Mouse (Mus musculus) kidney, embryonic 15.5 days (tissue): ENCODE data around the gene Dis3l2. TPM values are rescaled to one million over a fixed set of nuclear protein-coding genes. Genes with fewer than 3 reads are reported as not detected.

ENCODE experiments used
- ATAC-seq: fragments of 200-750 bp; cut with Nextera tagmentation; replicated peaks from 2 replicates; pipeline ENCODE4 v1.8.0; 2017; ENCODE audit warnings: moderate TSS enrichment; ENCODE audit not compliant: low FRiP score
- H3K27ac ChIP-seq: fragments of 300-500 bp; sonication (generic); 2 replicates; pipeline ENCODE4 v1.5.1; 2015; ENCODE audit warnings: mild to moderate bottlenecking, inconsistent platforms
- H3K27me3 ChIP-seq: fragments of 300-500 bp; sonication (generic); 2 replicates; pipeline ENCODE4 v1.6.1; 2015; ENCODE audit warnings: inconsistent platforms
- H3K36me3 ChIP-seq: fragments of 300-500 bp; sonication (generic); 2 replicates; pipeline ENCODE4 v1.6.1; 2015; ENCODE audit warnings: inconsistent platforms
- H3K4me1 ChIP-seq: fragments of 300-500 bp; sonication (generic); 2 replicates; pipeline ENCODE4 v1.6.1; 2015; ENCODE audit warnings: inconsistent platforms
- H3K4me2 ChIP-seq: fragments of 300-500 bp; sonication (generic); 2 replicates; pipeline ENCODE4 v1.6.1; 2015; ENCODE audit warnings: moderate library complexity, mild to moderate bottlenecking, inconsistent platforms
- H3K4me3 ChIP-seq: fragments of 300-500 bp; sonication (generic); replicated peaks from 2 replicates; pipeline ENCODE4 v1.5.1; 2015; ENCODE audit warnings: mild to moderate bottlenecking, inconsistent platforms
- H3K9ac ChIP-seq: fragments of 300-500 bp; sonication (generic); 2 replicates; pipeline ENCODE4 v1.6.1; 2015; ENCODE audit warnings: mild to moderate bottlenecking, inconsistent platforms
- H3K9me3 ChIP-seq: fragments of 300-500 bp; sonication (generic); replicated peaks from 2 replicates; pipeline ENCODE4 v1.6.1; 2016; ENCODE audit warnings: inconsistent platforms
- WGBS: fragments of 180-500 bp; shearing (Covaris S2); methylation state at CpG from one replicate; pipeline ENCODE4 v1.1.7; 2015; ENCODE audit warnings: mixed read lengths; 5-methylcytosine and 5-hydroxymethylcytosine counted together
- polyA plus RNA-seq: library from polyadenylated mRNA; unstranded; fragments of >200 nt; fragmentation: Nextera tagmentation; extraction: Ambion mirVana; gene quantifications from 2 replicates; pipeline ENCODE4 v1.2.1, GENCODE M21; 2015

The Dis3l2 gene
- polyA plus RNA-seq, 1 experiment from 2014 or later: 30.5 TPM

DNA sequence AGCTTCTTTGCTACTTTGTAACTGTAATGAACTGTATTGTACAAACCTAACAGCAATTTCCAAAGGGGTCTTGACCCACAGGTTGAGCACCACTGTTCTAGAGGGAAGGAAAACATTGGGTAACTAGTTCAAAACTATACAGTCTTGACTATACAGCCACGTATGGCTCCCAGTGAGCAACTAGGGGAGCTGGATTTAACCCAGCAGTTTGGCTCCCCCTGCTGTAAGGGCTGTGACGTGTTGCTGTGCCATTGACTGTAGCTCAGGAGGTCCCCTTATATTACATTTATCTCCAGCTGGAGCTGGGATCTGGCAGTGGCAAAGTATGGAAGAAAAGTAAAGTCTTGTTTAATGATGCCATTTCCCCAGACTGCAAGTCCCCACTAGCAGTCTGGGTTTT lies 4.9 kb upstream of the Dis3l2 start:
- no peak overlapping the region for H3K4me2 ChIP-seq
- WGBS: 33% methylated on average over 2 of the region's 2 CpGs
- H3K27me3 ChIP-seq: no peaks in the 10 kb centered on the region
- H3K9me3 ChIP-seq: no peaks in the 10 kb centered on the region
- no peak overlapping the region for H3K27ac ChIP-seq
- peaks cover 6% of the 10 kb centered on the region for H3K4me1 ChIP-seq
- no peak overlapping the region for H3K4me3 ChIP-seq
- H3K36me3 ChIP-seq: no peaks in the 10 kb centered on the region
- no peak for ATAC-seq
- no peak overlapping the region for H3K9ac ChIP-seq

DNA sequence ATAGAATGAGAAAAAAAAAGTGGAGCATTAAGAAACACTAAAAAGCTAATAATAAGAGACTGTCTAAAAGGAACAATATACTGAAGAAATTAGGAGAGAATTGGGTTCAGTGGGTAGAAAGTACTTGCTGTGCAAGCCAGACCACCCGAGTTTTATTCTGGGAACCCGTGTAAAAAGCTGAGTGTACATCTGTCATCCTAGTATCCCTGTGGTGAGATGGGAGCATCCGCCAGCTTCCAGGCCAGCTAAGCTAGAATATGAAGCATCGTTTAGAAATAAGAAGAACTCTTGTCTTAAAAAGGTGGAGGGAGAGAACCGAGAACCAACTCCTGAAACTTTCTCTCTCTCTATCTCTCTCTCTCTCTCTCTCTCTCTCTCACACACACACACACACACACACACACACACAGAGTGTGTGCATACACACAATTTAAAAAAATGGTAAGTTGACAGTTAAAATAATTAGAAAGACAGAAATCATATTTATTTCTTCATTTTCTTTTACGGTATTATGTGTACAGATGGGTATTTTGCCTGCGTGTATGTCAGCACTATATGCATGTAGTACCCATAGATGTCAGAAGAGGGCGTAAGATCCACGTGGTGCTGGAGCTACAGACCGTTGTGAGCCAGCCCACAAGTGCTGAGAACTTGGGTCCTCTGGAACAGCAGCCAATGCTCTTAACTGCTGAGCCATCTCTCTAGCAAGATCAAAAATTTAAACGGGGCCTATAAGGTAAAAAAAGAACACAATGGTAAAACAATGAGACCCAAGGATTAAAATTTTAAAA lies 4.1 kb upstream of the Dis3l2 start:
- no peak overlapping the region for H3K4me3 ChIP-seq
- H3K4me1 ChIP-seq: peaks cover 6% of the 10 kb centered on the region
- H3K4me2 ChIP-seq: no peak overlapping the region
- H3K36me3 ChIP-seq: no peaks in the 10 kb centered on the region
- WGBS: 68% methylated on average over 11 of the region's 11 CpGs
- H3K27ac ChIP-seq: no peak overlapping the region
- no peak for ATAC-seq
- no peaks in the 10 kb centered on the region for H3K27me3 ChIP-seq
- no peaks in the 10 kb centered on the region for H3K9me3 ChIP-seq
- no peak overlapping the region for H3K9ac ChIP-seq

DNA sequence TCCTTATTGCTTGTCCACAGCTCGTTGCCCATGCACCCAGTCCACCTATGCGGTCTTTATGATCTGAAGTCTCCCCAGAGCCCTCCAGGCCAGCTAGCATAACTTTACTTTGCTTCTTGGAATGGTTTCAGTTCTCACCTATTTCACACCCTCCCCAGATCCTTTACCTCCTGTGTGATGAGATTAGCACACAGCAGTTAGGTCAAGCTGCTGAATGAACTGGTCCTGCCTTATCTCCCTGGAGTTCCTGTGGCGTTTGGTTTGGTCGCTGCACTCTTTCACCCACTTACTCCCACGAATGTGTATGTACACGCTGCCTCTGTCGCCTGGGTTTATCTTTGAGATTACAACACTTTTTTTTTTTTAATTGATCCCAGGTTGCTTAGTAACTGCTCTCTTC lies 3.2 kb upstream of the Dis3l2 start:
- Histone ChIP-seq H3K27me3 (no peaks in the 10 kb centered on the region), H3K4me3 (no peak overlapping the region), H3K36me3 (no peaks in the 10 kb centered on the region), H3K9ac (no peak overlapping the region), H3K4me2 (no peak overlapping the region), H3K27ac (no peak overlapping the region), H3K9me3 (no peaks in the 10 kb centered on the region), H3K4me1 (peaks cover 10% of the 10 kb centered on the region)
- 77% methylated on average over 7 of the region's 7 CpGs for WGBS
- no peak for ATAC-seq

DNA sequence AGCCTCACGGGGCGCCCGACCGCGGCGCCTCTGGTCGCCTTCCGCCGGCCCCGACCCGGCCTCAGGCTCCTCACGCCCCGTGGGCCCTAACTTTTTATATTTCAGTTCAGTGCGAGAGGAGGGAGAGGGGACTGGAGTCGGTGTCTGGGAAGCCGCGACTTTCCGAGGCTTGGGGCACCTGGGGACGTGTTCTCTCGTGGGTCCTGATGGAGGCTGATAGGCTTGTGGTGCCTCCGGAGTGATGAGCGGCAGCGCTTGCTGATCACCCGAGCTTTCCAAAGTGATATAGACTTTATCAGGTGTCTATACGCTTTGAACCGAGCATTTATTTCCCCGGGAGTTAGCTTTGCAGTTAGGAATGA lies 338 bp downstream of the Dis3l2 start:
- no peaks in the 10 kb centered on the region for H3K27me3 ChIP-seq
- under 1% methylated on average over 27 of the region's 27 CpGs for WGBS
- H3K4me3 ChIP-seq: peak overlapping the region; percentile 86
- no peaks in the 10 kb centered on the region for H3K9me3 ChIP-seq
- peak overlapping the region; percentile 92 for H3K9ac ChIP-seq
- peak; percentile 37; the same call in 1 of the 2 replicates for ATAC-seq
- no peaks in the 10 kb centered on the region for H3K36me3 ChIP-seq
- peak overlapping the region; percentile 83 for H3K4me2 ChIP-seq
- H3K4me1 ChIP-seq: peaks cover 18% of the 10 kb centered on the region
- H3K27ac ChIP-seq: peak overlapping the region; percentile 92

DNA sequence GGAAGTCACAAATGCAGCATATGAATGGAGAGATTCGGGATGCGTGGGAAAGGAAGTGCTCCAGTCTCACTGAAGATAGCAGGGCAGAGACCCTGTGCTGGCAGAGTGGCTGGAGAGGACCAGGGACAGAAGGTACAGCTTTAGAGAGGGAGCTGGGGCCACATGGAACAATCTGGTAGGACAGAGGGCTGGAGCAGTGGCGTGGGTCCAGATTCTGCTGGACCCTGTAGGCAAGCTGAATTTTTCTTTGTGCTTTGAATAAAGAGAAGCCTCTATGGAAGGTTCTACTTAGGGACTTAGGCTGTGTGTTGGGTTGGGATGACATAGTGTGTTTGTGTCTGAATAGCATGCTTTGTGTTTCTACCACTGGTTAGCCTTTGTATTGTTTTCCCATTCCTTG lies 1.9 kb downstream of the Dis3l2 start:
- Histone ChIP-seq H3K9me3 (no peaks in the 10 kb centered on the region), H3K4me2 (no peak overlapping the region), H3K4me3 (no peak overlapping the region), H3K4me1 (peaks cover 18% of the 10 kb centered on the region), H3K27me3 (no peaks in the 10 kb centered on the region), H3K9ac (no peak overlapping the region), H3K36me3 (no peaks in the 10 kb centered on the region), H3K27ac (no peak overlapping the region)
- no peak for ATAC-seq
- 91% methylated on average over 3 of the region's 3 CpGs for WGBS

DNA sequence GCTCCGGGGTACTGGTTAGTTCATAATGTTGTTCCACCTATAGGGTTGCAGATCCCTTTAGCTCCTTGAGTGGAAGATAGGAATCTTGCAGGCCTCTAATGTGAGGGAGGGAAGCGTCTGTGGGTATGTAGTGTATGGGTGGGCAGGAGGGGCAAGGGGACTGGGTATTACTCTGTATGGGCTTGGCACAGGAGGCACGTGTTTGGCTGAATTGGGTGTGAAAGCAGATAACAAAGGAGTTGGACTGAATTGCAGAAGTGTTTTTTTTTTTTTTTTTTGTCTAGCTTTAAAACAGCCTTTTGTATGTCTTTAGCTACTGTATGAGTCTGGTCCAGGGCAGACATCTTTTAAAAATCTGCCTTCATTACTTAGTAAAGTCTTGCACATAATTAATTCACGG lies 5.9 kb downstream of the Dis3l2 start:
- no peaks in the 10 kb centered on the region for H3K27me3 ChIP-seq
- H3K4me1 ChIP-seq: peaks cover 12% of the 10 kb centered on the region
- ATAC-seq: no peak
- H3K36me3 ChIP-seq: no peaks in the 10 kb centered on the region
- WGBS: 87% methylated on average over 4 of the region's 4 CpGs
- no peak overlapping the region for H3K27ac ChIP-seq
- no peak overlapping the region for H3K4me2 ChIP-seq
- no peaks in the 10 kb centered on the region for H3K9me3 ChIP-seq
- H3K4me3 ChIP-seq: no peak overlapping the region
- H3K9ac ChIP-seq: no peak overlapping the region

DNA sequence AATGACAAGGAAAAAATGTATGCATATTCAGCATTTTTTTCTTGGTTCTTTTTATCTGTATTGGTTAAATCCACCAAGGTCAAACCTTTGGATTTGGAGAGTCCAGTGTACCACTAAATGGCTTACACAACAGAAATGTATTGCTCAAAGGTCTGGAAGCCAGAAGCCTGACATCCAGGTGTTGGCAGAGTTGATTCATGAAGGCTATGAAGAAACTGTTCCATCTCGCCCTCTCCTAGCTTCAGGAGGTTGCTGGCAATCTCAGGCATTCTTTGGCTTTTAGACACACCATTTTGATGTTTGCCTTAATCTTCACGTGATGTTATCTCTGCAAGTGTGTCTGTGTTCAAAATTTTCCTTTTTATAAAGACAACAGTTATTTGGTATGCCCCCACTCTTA lies 8.4 kb downstream of the Dis3l2 start:
- Histone ChIP-seq H3K36me3 (no peaks in the 10 kb centered on the region), H3K4me1 (no peaks in the 10 kb centered on the region), H3K27me3 (no peaks in the 10 kb centered on the region), H3K27ac (no peak overlapping the region), H3K4me3 (no peak overlapping the region), H3K9me3 (no peaks in the 10 kb centered on the region), H3K9ac (no peak overlapping the region), H3K4me2 (no peak overlapping the region)
- no peak for ATAC-seq
- WGBS: 88% methylated on average over 2 of the region's 2 CpGs

DNA sequence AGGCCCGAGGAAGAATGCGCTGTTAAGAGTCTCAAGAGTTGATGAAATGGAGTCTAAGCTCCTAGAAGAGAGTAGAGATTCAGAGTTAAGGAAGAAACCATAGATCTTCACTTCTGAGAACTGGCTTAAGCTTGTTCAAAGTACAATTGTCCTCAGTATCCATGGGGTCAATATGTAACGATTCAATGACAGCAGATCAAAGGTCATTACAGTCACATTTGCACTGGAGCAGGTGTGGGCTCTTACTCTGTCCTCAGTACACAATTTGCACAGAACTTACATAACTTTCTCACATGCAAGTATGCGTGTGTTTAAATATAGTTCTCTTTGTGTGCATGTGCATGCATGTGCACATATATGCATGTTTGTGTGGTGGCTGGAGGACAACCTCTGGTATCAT lies 9.4 kb downstream of the Dis3l2 start:
- Histone ChIP-seq H3K4me2 (no peak overlapping the region), H3K27me3 (no peaks in the 10 kb centered on the region), H3K4me3 (no peak overlapping the region), H3K27ac (no peak overlapping the region), H3K9ac (no peak overlapping the region), H3K9me3 (no peaks in the 10 kb centered on the region), H3K36me3 (no peaks in the 10 kb centered on the region), H3K4me1 (no peaks in the 10 kb centered on the region)
- ATAC-seq: no peak
- WGBS: 93% methylated on average over 4 of the region's 4 CpGs

DNA sequence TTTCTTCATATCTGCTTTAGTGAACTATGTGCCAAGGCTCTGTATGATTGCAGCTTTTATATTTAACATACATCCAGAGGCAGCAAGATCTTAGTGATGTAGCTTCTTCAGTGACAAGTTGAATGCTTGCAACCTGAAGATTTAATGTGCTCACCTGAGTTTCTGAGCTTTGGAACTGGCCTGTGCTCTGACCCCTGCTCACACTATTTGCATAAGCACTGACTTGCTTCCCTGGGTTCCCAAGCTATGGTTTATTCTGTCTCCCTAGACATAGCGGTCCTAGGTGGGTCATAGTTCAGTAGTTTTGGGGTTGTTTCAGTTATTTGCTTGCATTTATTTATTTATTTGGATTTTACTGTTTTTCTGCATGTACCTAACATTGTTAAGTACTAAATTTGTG lies 14.6 kb downstream of the Dis3l2 start:
- no peaks in the 10 kb centered on the region for H3K9me3 ChIP-seq
- H3K36me3 ChIP-seq: no peaks in the 10 kb centered on the region
- no peak overlapping the region for H3K4me3 ChIP-seq
- ATAC-seq: no peak
- 85% methylated on average over 1 of the region's 1 CpGs for WGBS
- no peak overlapping the region for H3K9ac ChIP-seq
- H3K27ac ChIP-seq: no peak overlapping the region
- no peaks in the 10 kb centered on the region for H3K27me3 ChIP-seq
- no peaks in the 10 kb centered on the region for H3K4me1 ChIP-seq
- no peak overlapping the region for H3K4me2 ChIP-seq

DNA sequence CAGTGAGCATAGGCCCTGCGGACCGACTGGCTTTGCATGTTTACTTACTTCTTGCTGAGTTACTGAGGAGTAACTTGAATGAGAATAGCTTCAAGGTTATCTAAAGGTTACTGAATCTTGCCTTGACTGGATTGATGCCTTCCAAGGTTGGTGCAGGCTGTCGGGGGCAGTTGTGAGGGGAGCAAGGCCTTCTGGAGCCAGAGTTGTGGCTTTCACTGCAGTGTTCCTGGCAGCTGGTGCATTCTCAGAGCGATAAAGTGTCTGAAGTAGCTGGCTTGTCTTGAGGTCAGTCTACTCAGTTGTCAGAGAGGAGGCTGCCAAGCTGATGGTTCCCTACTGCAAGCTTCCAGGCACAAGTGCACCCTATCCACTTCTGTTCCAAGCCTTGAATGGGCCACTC lies 15.8 kb downstream of the Dis3l2 start:
- H3K9ac ChIP-seq: no peak overlapping the region
- H3K4me1 ChIP-seq: no peaks in the 10 kb centered on the region
- H3K27me3 ChIP-seq: no peaks in the 10 kb centered on the region
- WGBS: 84% methylated on average over 4 of the region's 4 CpGs
- no peak overlapping the region for H3K4me2 ChIP-seq
- no peaks in the 10 kb centered on the region for H3K36me3 ChIP-seq
- no peak for ATAC-seq
- no peak overlapping the region for H3K4me3 ChIP-seq
- no peaks in the 10 kb centered on the region for H3K9me3 ChIP-seq
- no peak overlapping the region for H3K27ac ChIP-seq

DNA sequence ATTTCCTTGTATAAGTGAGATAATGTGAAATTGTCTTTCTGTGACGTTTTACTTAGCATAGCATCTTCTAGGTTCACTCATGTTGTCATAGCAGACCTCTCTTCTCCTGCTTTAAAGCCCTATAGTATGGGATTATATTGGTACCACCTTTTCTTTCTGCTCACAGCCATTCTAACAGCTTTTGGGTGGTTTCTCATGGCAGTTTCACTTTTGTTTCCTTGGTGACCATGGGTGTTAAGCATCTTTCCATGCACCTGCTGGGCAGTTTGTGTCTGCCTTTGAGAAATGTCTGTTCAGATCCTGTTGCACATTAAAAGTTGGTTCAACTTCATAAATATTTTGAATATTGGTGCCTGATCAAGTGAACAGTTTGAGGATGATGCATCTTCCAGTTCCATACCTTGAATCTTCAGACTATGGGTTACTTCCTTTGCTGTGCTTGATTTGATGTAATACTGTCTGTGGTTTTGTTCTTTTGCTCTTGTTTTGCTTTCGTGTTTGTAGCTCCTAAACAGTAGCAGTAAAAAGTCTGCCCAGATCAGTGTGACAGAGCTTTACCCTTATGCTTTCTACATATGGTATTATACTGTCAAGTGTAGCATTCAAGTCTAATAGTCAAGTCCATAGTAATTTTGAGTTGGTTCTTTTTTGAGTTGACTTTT lies 29.7 kb downstream of the Dis3l2 start:
- Histone ChIP-seq H3K4me3 (no peak overlapping the region), H3K27ac (no peak overlapping the region), H3K36me3 (0 out of 2 replicates have a peak, but pooled peaks cover 5% of the 10 kb centered on the region), H3K4me1 (no peaks in the 10 kb centered on the region), H3K4me2 (no peak overlapping the region), H3K27me3 (no peaks in the 10 kb centered on the region), H3K9me3 (no peaks in the 10 kb centered on the region), H3K9ac (no peak overlapping the region)
- ATAC-seq: no peak
- 80% methylated on average over 2 of the region's 2 CpGs for WGBS

DNA sequence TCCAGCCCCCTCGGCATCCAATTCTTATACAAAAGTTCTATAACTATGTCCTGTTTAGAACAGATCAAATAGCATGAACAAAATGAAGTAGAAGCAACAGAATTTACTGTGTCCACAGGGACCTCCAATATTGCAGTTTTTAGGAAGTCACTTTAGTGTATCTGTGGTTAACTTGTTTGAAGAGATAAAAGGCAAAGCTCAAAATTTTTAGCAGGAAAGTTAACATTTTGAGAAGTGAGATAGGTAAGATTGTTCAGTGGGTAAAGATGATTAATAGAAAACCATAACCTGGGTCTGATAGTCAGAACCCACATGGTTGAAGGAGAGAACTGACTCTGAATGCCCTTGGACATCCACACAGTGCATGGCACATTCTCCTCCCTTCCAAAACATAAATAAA lies 32.8 kb downstream of the Dis3l2 start:
- Histone ChIP-seq H3K27ac (no peak overlapping the region), H3K9me3 (no peaks in the 10 kb centered on the region), H3K9ac (no peak overlapping the region), H3K4me3 (no peak overlapping the region), H3K27me3 (no peaks in the 10 kb centered on the region), H3K4me2 (no peak overlapping the region), H3K4me1 (no peaks in the 10 kb centered on the region), H3K36me3 (no peaks in the 10 kb centered on the region)
- no peak for ATAC-seq
- WGBS: 95% methylated on average over 1 of the region's 1 CpGs

DNA sequence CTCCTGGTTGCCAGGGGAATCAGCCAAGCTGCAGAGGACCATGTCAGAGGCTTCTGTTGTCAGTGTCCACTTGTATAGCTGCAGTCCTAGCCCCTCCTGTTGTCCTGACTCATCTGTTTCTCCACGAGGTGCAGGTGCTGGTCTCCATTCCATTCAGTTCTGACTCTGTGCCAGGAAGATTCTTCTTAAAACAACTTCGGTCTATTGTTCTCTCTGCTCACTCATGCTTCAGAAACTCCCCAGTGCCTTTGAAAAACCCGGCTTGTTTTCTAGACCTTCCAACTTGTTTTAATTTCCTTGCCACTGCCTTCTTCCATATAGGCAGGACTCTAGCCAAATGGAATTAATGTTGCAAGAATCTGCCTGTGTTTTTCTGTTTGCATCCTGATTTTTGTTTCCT lies 39.3 kb downstream of the Dis3l2 start:
- Histone ChIP-seq H3K27me3 (no peaks in the 10 kb centered on the region), H3K27ac (no peak overlapping the region), H3K4me1 (no peaks in the 10 kb centered on the region), H3K4me2 (no peak overlapping the region), H3K4me3 (no peak overlapping the region), H3K9ac (no peak overlapping the region), H3K9me3 (no peaks in the 10 kb centered on the region), H3K36me3 (peaks cover 30% of the 10 kb centered on the region)
- no peak for ATAC-seq
- 54% methylated on average over 3 of the region's 3 CpGs for WGBS
